Mouse (Mus musculus): ENCODE data around the gene Scnn1b. TPM values are rescaled to one million over a fixed set of nuclear protein-coding genes. Genes with fewer than 3 reads are reported as not detected.

Gene Scnn1b
- not detected for polyA plus RNA-seq (2017; shearing (Covaris generic))

GRCm38 (mm10) chr7:121864858-121865585 lies at the start of gene Scnn1b:
Gene Scnn1b, plus strand, starts transcription at chr7:121865038.

Other genes starting within 250 kb of the Scnn1b start
- gene Usp31, start 157.8 kb upstream of the Scnn1b start, polyA plus RNA-seq (2017; shearing (Covaris generic)): 5.8 TPM
- not detected for gene Scnn1g, start 130.6 kb upstream of the Scnn1b start, polyA plus RNA-seq (2017; shearing (Covaris generic))
- gene Cog7, start 116.7 kb downstream of the Scnn1b start, polyA plus RNA-seq (2017; shearing (Covaris generic)): 15.7 TPM
- gene Gga2, start 156.2 kb downstream of the Scnn1b start, polyA plus RNA-seq (2017; shearing (Covaris generic)): 11.7 TPM
- gene Ubfd1, start 202.1 kb downstream of the Scnn1b start, polyA plus RNA-seq (2017; shearing (Covaris generic)): 44.4 TPM
- gene Ears2, start 202.2 kb downstream of the Scnn1b start, polyA plus RNA-seq (2017; shearing (Covaris generic)): 20.9 TPM
- 192 TPM for gene Ndufab1, start 236.8 kb downstream of the Scnn1b start, polyA plus RNA-seq (2017; shearing (Covaris generic))